Mouse (Mus musculus): ENCODE results near the gene Prkar2b. TPM values are rescaled to one million over a fixed set of nuclear protein-coding genes. Genes with fewer than 3 reads are reported as not detected.

The Prkar2b gene
- polyA plus RNA-seq (2015; fragmentation: Nextera tagmentation; extraction: Ambion mirVana): 101 and 102 TPM in 2 replicates

DNA sequence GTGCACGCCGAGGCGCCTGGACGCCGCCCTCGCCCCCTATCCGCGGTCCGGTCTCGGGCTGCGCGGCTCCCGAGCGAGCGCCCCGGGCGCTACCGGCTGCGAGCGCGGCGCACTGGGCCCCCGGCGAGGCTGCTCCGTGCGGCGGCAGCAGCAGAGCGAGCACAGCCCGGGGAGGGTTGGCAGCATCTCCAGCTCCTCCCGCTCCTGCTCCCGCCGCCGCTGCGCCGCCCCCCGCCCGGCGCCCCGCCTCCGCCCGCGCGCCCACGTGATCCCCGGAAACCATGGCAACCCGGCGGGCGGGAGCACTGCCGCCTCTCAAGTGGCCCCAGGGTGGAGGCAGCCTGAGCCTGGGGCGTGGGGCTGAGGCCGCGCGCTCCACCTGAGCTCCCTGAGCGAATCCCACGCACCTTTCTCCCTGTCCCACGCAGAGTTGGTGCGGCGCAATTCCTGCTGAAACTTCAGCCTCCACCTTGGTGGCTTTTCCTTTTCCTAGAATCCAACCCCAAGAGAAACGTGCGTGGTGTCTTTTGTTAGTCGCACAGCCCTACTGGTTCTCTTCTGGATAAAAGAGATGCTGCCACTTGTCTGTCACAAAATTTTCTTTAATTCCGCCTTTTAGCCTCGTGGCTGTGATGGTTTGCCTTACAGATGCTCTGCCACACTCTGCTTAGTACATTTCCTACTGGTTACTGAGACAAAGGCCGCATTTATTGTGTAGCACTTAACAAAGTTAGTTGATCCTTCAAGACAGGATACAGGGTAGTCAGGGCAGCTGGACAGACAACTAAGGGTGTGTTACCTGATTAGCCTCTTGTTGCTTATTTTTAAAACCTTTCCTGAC is at the start of gene Prkar2b:
Gene Prkar2b (minus strand): TSS at position 207 of the 841 bp plus-strand sequence.

GRCm38 (mm10) chr12:31949759-31950658 is 111.1 kb downstream of the Prkar2b start, which contains the start of gene Hbp1:
Gene Hbp1 (minus strand): TSS chr12:31950535.

Other genes starting within 250 kb of the Prkar2b start
- gene Hbp1, start 110.8 kb downstream of the Prkar2b start, polyA plus RNA-seq (2015; fragmentation: Nextera tagmentation; extraction: Ambion mirVana): 30.3 and 34.1 TPM in 2 replicates
- gene Pik3cg, start 147.4 kb upstream of the Prkar2b start, polyA plus RNA-seq (2015; fragmentation: Nextera tagmentation; extraction: Ambion mirVana): 0.84 and 0.89 TPM in 2 replicates

All from neural tube, postnatal 0 days (tissue).